Mouse (Mus musculus) bone marrow, adult 2 months (tissue): ENCODE data around the gene Zfp704.

Experiments
- CTCF ChIP-seq: fragments of 200-500 bp; IDR thresholded peaks from 2 replicates; pipeline ENCODE4 v1.5.1; 2011; ENCODE audit warnings: low read length, control low read depth; ENCODE audit not compliant: control insufficient read depth, insufficient read depth
- POLR2A ChIP-seq: fragments of 200-500 bp; IDR thresholded peaks from 2 replicates; pipeline ENCODE4 v1.6.1; 2011; ENCODE audit warnings: low read depth, mild to moderate bottlenecking, control low read depth, low read length, borderline replicate concordance; ENCODE audit not compliant: control insufficient read depth

- TF ChIP-seq POLR2A: no peak
- no peak for TF ChIP-seq CTCF
Observed at GRCm38 (mm10) chr3:9566831-9567230, 43.1 kb downstream of the Zfp704 start.
